Mouse (Mus musculus): ENCODE data around the gene Cep83.

Gene Cep83

GRCm38 (mm10) chr10:94826436-94826835, 138.0 kb downstream of the Cep83 start:
- DNase-seq (ENCODE audit: low read depth, low spot score) = no peak

GRCm38 (mm10) chr10:94827325-94827724, 138.9 kb downstream of the Cep83 start:
- no peak for DNase-seq (ENCODE audit: low read depth, low spot score)

GRCm38 (mm10) chr10:94827890-94828733, 139.7 kb downstream of the Cep83 start:
- no peak for DNase-seq (ENCODE audit: low read depth, low spot score)

GRCm38 (mm10) chr10:94828734-94829230, 140.3 kb downstream of the Cep83 start:
- DNase-seq (ENCODE audit: low read depth, low spot score) = no peak

GRCm38 (mm10) chr10:94829407-94829806, 141.0 kb downstream of the Cep83 start:
- no peak for DNase-seq (ENCODE audit: low read depth, low spot score)

GRCm38 (mm10) chr10:94835874-94836273, 147.4 kb downstream of the Cep83 start:
- DNase-seq (ENCODE audit: low read depth, low spot score) = no peak

Measured in WW6 (cell line).